Mouse (Mus musculus) midbrain, embryonic 10.5 days (tissue): Measurements from ENCODE around the gene Stard7. TPM values are rescaled to one million over a fixed set of nuclear protein-coding genes. Genes with fewer than 3 reads are reported as not detected.

Source experiments
- DNase-seq: peaks from one replicate; pipeline ENCODE4 v3.0.0-alpha.2; 2017; ENCODE audit warnings: low spot score
- H3K27ac ChIP-seq: fragments of 300-500 bp; sonication (generic); replicated peaks from 2 replicates; pipeline ENCODE4 v1.5.1; 2016; ENCODE audit warnings: mild to moderate bottlenecking
- H3K27me3 ChIP-seq: fragments of 300-500 bp; sonication (generic); 2 replicates; pipeline ENCODE4 v1.6.1; 2016; ENCODE audit warnings: low read depth, mild to moderate bottlenecking; ENCODE audit not compliant: poor library complexity, severe bottlenecking
- H3K36me3 ChIP-seq: fragments of 300-500 bp; sonication (generic); 2 replicates; pipeline ENCODE4 v1.6.1; 2016; ENCODE audit warnings: mild to moderate bottlenecking, moderate library complexity
- H3K4me1 ChIP-seq: fragments of 300-500 bp; sonication (generic); 2 replicates; pipeline ENCODE4 v1.6.1; 2016
- H3K4me3 ChIP-seq: fragments of 300-500 bp; sonication (generic); 2 replicates; pipeline ENCODE4 v1.5.1; 2016; ENCODE audit warnings: mild to moderate bottlenecking, moderate library complexity
- H3K9me3 ChIP-seq: fragments of 300-500 bp; sonication (generic); replicated peaks from 2 replicates; pipeline ENCODE4 v1.6.1; 2016; ENCODE audit warnings: mild to moderate bottlenecking
- WGBS: fragments of 180-500 bp; shearing (Covaris S2); methylation state at CpG from one replicate; pipeline ENCODE4 v1.1.7; 2016; 5-methylcytosine and 5-hydroxymethylcytosine counted together
- polyA plus RNA-seq: library from polyadenylated mRNA; unstranded; fragments of >200 nt; fragmentation: Nextera tagmentation; extraction: Ambion mirVana; gene quantifications from 2 replicates; pipeline ENCODE4 v1.2.1, GENCODE M21; 2016

Gene Stard7
- polyA plus RNA-seq, 1 experiment from 2014 or later: 86.0 TPM

- Histone ChIP-seq H3K36me3 (no peaks in the 10 kb centered on the region), H3K27ac (no peak overlapping the region), H3K4me3 (peak overlapping the region; percentile 61; the same call in 1 of the 2 replicates), H3K4me1 (peaks cover 18% of the 10 kb centered on the region), H3K27me3 (peaks cover 54% of the 10 kb centered on the region), H3K9me3 (no peaks in the 10 kb centered on the region)
- WGBS: 51% methylated on average over 11 of the region's 11 CpGs
- no peak for DNase-seq
These were observed 65.1 kb downstream of the Stard7 start for GRCm38 (mm10) chr2:127335078-127335541.

- H3K27ac ChIP-seq: peak within 1 kb of the TSS; percentile 79
- no peaks in the 10 kb centered on the region for H3K36me3 ChIP-seq
- H3K27me3 ChIP-seq: peaks cover 54% of the 10 kb centered on the region
- WGBS: under 1% methylated on average over 74 of the region's 76 CpGs
- peaks cover 18% of the 10 kb centered on the region for H3K4me1 ChIP-seq
- peak within 1 kb of the TSS; percentile 61 for H3K4me3 ChIP-seq
- peak; percentile 56 for DNase-seq
- H3K9me3 ChIP-seq: no peaks in the 10 kb centered on the region
These were observed 65.9 kb downstream of the Stard7 start, which contains the start of gene Dusp2 for GRCm38 (mm10) chr2:127335767-127336496. Gene Dusp2 (plus strand): TSS chr2:127336159.

GRCm38 (mm10) chr2:127336497-127336832, 66.4 kb downstream of the Stard7 start:
- WGBS: 5% methylated on average over 33 of the region's 33 CpGs
- H3K27ac ChIP-seq: peak overlapping the region; percentile 79
- peak overlapping the region; percentile 61 for H3K4me3 ChIP-seq
- H3K27me3 ChIP-seq: peaks cover 54% of the 10 kb centered on the region
- no peaks in the 10 kb centered on the region for H3K9me3 ChIP-seq
- H3K36me3 ChIP-seq: no peaks in the 10 kb centered on the region
- no peak for DNase-seq
- H3K4me1 ChIP-seq: peaks cover 18% of the 10 kb centered on the region

GRCm38 (mm10) chr2:127336885-127337284, 66.9 kb downstream of the Stard7 start:
- H3K36me3 ChIP-seq: no peaks in the 10 kb centered on the region
- peak overlapping the region; percentile 61 for H3K4me3 ChIP-seq
- DNase-seq: no peak
- H3K9me3 ChIP-seq: no peaks in the 10 kb centered on the region
- peaks cover 54% of the 10 kb centered on the region for H3K27me3 ChIP-seq
- no peak overlapping the region; the same call in 1 of the 2 replicates for H3K27ac ChIP-seq
- whole genome bisulfite sequencing: 59% methylated on average over 5 of the region's 5 CpGs
- H3K4me1 ChIP-seq: peaks cover 18% of the 10 kb centered on the region

GRCm38 (mm10) chr2:127337531-127337930, 67.5 kb downstream of the Stard7 start:
- Histone ChIP-seq H3K9me3 (no peaks in the 10 kb centered on the region), H3K27ac (no peak overlapping the region), H3K4me3 (peak overlapping the region; percentile 61; the same call in 1 of the 2 replicates), H3K36me3 (no peaks in the 10 kb centered on the region), H3K27me3 (peaks cover 54% of the 10 kb centered on the region), H3K4me1 (peaks cover 18% of the 10 kb centered on the region)
- 72% methylated on average over 11 of the region's 11 CpGs for WGBS
- no peak for DNase-seq

GRCm38 (mm10) chr2:127338012-127338411, 68.0 kb downstream of the Stard7 start:
- Histone ChIP-seq H3K4me3 (no peak overlapping the region), H3K27me3 (peaks cover 54% of the 10 kb centered on the region), H3K4me1 (peaks cover 18% of the 10 kb centered on the region), H3K36me3 (no peaks in the 10 kb centered on the region), H3K9me3 (no peaks in the 10 kb centered on the region), H3K27ac (no peak overlapping the region)
- WGBS: 73% methylated on average over 7 of the region's 7 CpGs
- no peak for DNase-seq

- H3K36me3 ChIP-seq: no peaks in the 10 kb centered on the region
- DNase-seq: no peak
- H3K27me3 ChIP-seq: peaks cover 54% of the 10 kb centered on the region
- no peak within 1 kb of the TSS for H3K27ac ChIP-seq
- peaks cover 18% of the 10 kb centered on the region for H3K4me1 ChIP-seq
- H3K9me3 ChIP-seq: no peaks in the 10 kb centered on the region
- no peak within 1 kb of the TSS for H3K4me3 ChIP-seq
- WGBS: 82% methylated on average over 4 of the region's 4 CpGs
These were observed 68.4 kb downstream of the Stard7 start, which contains the start of gene Astl for GRCm38 (mm10) chr2:127338416-127338815. Gene Astl (plus strand): TSS chr2:127338639.

- Histone ChIP-seq H3K4me1 (peaks cover 18% of the 10 kb centered on the region), H3K27ac (no peak overlapping the region), H3K9me3 (no peaks in the 10 kb centered on the region), H3K4me3 (no peak overlapping the region), H3K36me3 (no peaks in the 10 kb centered on the region), H3K27me3 (peaks cover 51% of the 10 kb centered on the region)
- DNase-seq: no peak
- 75% methylated on average over 4 of the region's 4 CpGs for WGBS
These were observed 68.8 kb downstream of the Stard7 start for GRCm38 (mm10) chr2:127338833-127339232.

- WGBS: 83% methylated on average over 6 of the region's 6 CpGs
- H3K4me1 ChIP-seq: peaks cover 18% of the 10 kb centered on the region
- DNase-seq: no peak
- H3K27me3 ChIP-seq: peaks cover 47% of the 10 kb centered on the region
- H3K4me3 ChIP-seq: no peak overlapping the region
- H3K9me3 ChIP-seq: no peaks in the 10 kb centered on the region
- H3K36me3 ChIP-seq: no peaks in the 10 kb centered on the region
- no peak overlapping the region for H3K27ac ChIP-seq
These were observed 69.2 kb downstream of the Stard7 start for GRCm38 (mm10) chr2:127339262-127339661.

GRCm38 (mm10) chr2:127341159-127341558, 71.1 kb downstream of the Stard7 start:
- no peak overlapping the region for H3K4me3 ChIP-seq
- H3K27ac ChIP-seq: no peak overlapping the region
- H3K4me1 ChIP-seq: peaks cover 6% of the 10 kb centered on the region
- H3K9me3 ChIP-seq: no peaks in the 10 kb centered on the region
- peak; percentile 63 for DNase-seq
- peaks cover 28% of the 10 kb centered on the region for H3K27me3 ChIP-seq
- WGBS: 27% methylated on average over 3 of the region's 3 CpGs
- H3K36me3 ChIP-seq: no peaks in the 10 kb centered on the region

GRCm38 (mm10) chr2:127346334-127346733, 76.3 kb downstream of the Stard7 start:
- Histone ChIP-seq H3K4me3 (no peak overlapping the region), H3K27ac (no peak overlapping the region), H3K9me3 (no peaks in the 10 kb centered on the region), H3K36me3 (no peaks in the 10 kb centered on the region), H3K27me3 (no peaks in the 10 kb centered on the region), H3K4me1 (no peaks in the 10 kb centered on the region)
- DNase-seq: no peak
- 79% methylated on average over 1 of the region's 1 CpGs for whole genome bisulfite sequencing

GRCm38 (mm10) chr2:127347147-127347985, 77.3 kb downstream of the Stard7 start:
- Histone ChIP-seq H3K9me3 (no peaks in the 10 kb centered on the region), H3K4me1 (no peaks in the 10 kb centered on the region), H3K36me3 (no peaks in the 10 kb centered on the region), H3K4me3 (no peak overlapping the region), H3K27ac (no peak overlapping the region), H3K27me3 (no peaks in the 10 kb centered on the region)
- 82% methylated on average over 13 of the region's 13 CpGs for WGBS
- no peak for DNase-seq
